Mouse (Mus musculus): Measurements from ENCODE around the gene Pdxdc1. TPM values are rescaled to one million over a fixed set of nuclear protein-coding genes. Genes with fewer than 3 reads are reported as not detected.

Gene Pdxdc1
- polyA plus RNA-seq (2014; fragmentation: Nextera tagmentation; extraction: Ambion mirVana): 74.3 and 79.0 TPM in 2 replicates

DNA sequence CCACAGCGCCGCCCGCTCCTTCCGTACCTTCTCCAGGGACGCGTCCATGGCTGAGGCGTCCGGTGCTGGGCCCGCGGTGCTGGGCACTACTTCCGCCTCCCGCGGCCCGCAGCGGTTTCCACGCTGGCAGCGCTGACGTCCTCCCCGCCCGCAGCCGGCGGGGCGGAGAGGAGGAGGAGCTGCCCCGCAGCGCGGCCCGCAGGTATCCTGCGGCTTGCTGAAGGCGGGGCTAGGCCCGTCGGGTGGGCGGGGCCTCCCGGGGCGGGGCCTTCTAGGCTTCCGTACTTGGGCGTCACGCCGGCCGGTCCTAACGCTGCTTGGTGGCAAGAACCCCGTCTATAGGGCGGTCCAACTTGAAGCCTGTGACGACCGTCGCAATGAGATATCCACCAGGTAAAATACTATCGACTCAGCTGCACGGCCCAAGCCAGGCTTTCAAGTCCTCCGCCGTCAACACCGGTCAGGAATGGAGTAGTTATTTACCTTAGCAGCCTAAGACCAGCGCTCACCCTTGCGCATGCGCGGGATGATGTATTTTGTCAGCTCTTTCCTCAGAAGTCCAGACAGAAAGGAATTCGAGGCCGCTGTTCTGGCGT, at the start of gene Pdxdc1, which contains the start of gene Mpv17l:
Gene Pdxdc1 (minus strand): TSS at position 244 of the 596 bp plus-strand sequence.
Gene Mpv17l (plus strand): TSS at position 274 of the 596 bp plus-strand sequence.
- H3K4me3 ChIP-seq (replicated peaks; ENCODE audit: low read length): peak within 1 kb of the TSS; percentile 84
- peak; percentile 97 for ATAC-seq (ENCODE audit: low FRiP score)
- WGBS: under 1% methylated on average over 52 of the region's 57 CpGs
- peak; percentile 94 for DNase-seq (ENCODE audit: low spot score)
- H3K4me1 ChIP-seq (replicated peaks; ENCODE audit: control insufficient read depth, insufficient read depth, low read length): peaks cover 8% of the 10 kb centered on the region; the same call in 1 of the 2 replicates
- no peaks in the 10 kb centered on the region for H3K9me3 ChIP-seq (ENCODE audit: control insufficient read depth, low read length)
- no peaks in the 10 kb centered on the region for H3K27me3 ChIP-seq (ENCODE audit: control insufficient read depth, insufficient read depth, low read length)
- H3K27ac ChIP-seq: peak within 1 kb of the TSS; percentile 85
- peak within 1 kb of the TSS; percentile 93 for H3K9ac ChIP-seq
- peak within 1 kb of the TSS; percentile 81 for H3K4me2 ChIP-seq (replicated peaks)
- H3K36me3 ChIP-seq (replicated peaks; ENCODE audit: control insufficient read depth, insufficient read depth): no peaks in the 10 kb centered on the region

GRCm38 (mm10) chr16:13951245-13951644, 48.3 kb upstream of the Pdxdc1 start:
- Histone ChIP-seq H3K4me1 (replicated peaks; ENCODE audit: control insufficient read depth, insufficient read depth, low read length) (no peaks in the 10 kb centered on the region), H3K27ac (no peak overlapping the region), H3K4me2 (replicated peaks) (no peak overlapping the region), H3K9ac (no peak overlapping the region), H3K9me3 (ENCODE audit: control insufficient read depth, low read length) (no peaks in the 10 kb centered on the region), H3K27me3 (ENCODE audit: control insufficient read depth, insufficient read depth, low read length) (no peaks in the 10 kb centered on the region), H3K4me3 (replicated peaks; ENCODE audit: low read length) (no peak overlapping the region), H3K36me3 (replicated peaks; ENCODE audit: control insufficient read depth, insufficient read depth) (no peaks in the 10 kb centered on the region)
- DNase-seq (ENCODE audit: low spot score) (no peak), ATAC-seq (ENCODE audit: low FRiP score) (no peak)
- 76% methylated on average over 3 of the region's 3 CpGs for WGBS

- H3K4me1 ChIP-seq (replicated peaks; ENCODE audit: control insufficient read depth, insufficient read depth, low read length): peaks cover 4% of the 10 kb centered on the region; the same call in 1 of the 2 replicates
- DNase-seq (ENCODE audit: low spot score) (no peak), ATAC-seq (ENCODE audit: low FRiP score) (no peak)
- H3K27ac ChIP-seq: no peak overlapping the region
- no peaks in the 10 kb centered on the region for H3K36me3 ChIP-seq (replicated peaks; ENCODE audit: control insufficient read depth, insufficient read depth)
- no peak overlapping the region for H3K4me2 ChIP-seq (replicated peaks)
- H3K4me3 ChIP-seq (replicated peaks; ENCODE audit: low read length): no peak overlapping the region
- H3K27me3 ChIP-seq (ENCODE audit: control insufficient read depth, insufficient read depth, low read length): peaks cover 8% of the 10 kb centered on the region; the same call in 1 of the 2 replicates
- H3K9ac ChIP-seq: no peak overlapping the region
- H3K9me3 ChIP-seq (ENCODE audit: control insufficient read depth, low read length): no peaks in the 10 kb centered on the region
- WGBS: 94% methylated on average over 1 of the region's 1 CpGs
These were observed 43.4 kb upstream of the Pdxdc1 start for GRCm38 (mm10) chr16:13946306-13946705.

DNA sequence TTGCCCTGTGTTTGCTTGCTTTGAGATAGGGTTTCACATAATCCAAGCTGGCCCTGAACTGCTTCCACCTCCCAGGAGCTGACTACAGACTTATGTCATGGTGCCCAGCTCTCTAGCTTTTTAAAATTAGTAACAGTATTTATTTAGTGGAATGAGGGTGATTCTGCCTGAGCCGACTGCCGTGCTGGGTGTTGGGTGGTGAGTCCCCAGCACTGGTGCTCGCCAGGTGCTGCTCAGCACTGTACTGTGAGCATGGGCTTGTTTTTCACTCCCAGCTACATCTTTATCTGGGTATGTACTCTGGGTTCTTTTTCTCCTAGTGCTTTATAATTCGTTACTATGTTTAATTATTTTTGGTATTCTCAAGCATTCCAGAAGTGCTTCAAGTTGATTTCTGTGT, 42.2 kb upstream of the Pdxdc1 start:
- Histone ChIP-seq H3K4me1 (replicated peaks; ENCODE audit: control insufficient read depth, insufficient read depth, low read length) (peaks cover 7% of the 10 kb centered on the region; the same call in 1 of the 2 replicates), H3K9ac (no peak overlapping the region), H3K27ac (no peak overlapping the region), H3K36me3 (replicated peaks; ENCODE audit: control insufficient read depth, insufficient read depth) (no peaks in the 10 kb centered on the region), H3K9me3 (ENCODE audit: control insufficient read depth, low read length) (no peaks in the 10 kb centered on the region), H3K4me3 (replicated peaks; ENCODE audit: low read length) (no peak overlapping the region), H3K4me2 (replicated peaks) (no peak overlapping the region), H3K27me3 (ENCODE audit: control insufficient read depth, insufficient read depth, low read length) (peaks cover 8% of the 10 kb centered on the region; the same call in 1 of the 2 replicates)
- DNase-seq (ENCODE audit: low spot score): no peak
- 78% methylated on average over 4 of the region's 4 CpGs for WGBS
- no peak for ATAC-seq (ENCODE audit: low FRiP score)

DNA sequence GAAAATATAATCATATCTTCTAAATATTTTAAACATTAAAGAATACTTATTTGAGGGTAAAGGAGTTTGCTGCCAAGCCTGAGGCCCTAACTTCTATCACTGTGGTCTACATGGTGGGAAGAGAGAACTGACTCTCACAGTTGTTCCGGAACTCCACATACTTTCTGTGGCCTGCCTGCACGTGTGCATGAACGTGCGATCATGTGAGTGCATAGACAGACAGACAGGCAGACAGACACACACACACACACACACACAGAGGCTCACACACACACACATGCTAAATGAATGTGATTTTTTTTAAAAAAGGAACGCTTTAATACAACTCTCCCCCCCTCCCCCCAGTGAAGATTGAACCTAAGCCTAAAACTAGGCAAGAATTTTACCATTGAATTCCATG, 41.8 kb upstream of the Pdxdc1 start:
- no peak for DNase-seq (ENCODE audit: low spot score)
- no peak for ATAC-seq (ENCODE audit: low FRiP score)
- peaks cover 8% of the 10 kb centered on the region; the same call in 1 of the 2 replicates for H3K27me3 ChIP-seq (ENCODE audit: control insufficient read depth, insufficient read depth, low read length)
- H3K27ac ChIP-seq: no peak overlapping the region
- peaks cover 7% of the 10 kb centered on the region; the same call in 1 of the 2 replicates for H3K4me1 ChIP-seq (replicated peaks; ENCODE audit: control insufficient read depth, insufficient read depth, low read length)
- H3K9ac ChIP-seq: no peak overlapping the region
- H3K4me2 ChIP-seq (replicated peaks): no peak overlapping the region
- H3K9me3 ChIP-seq (ENCODE audit: control insufficient read depth, low read length): no peaks in the 10 kb centered on the region
- WGBS: 93% methylated on average over 5 of the region's 5 CpGs
- H3K36me3 ChIP-seq (replicated peaks; ENCODE audit: control insufficient read depth, insufficient read depth): no peaks in the 10 kb centered on the region
- H3K4me3 ChIP-seq (replicated peaks; ENCODE audit: low read length): no peak overlapping the region

DNA sequence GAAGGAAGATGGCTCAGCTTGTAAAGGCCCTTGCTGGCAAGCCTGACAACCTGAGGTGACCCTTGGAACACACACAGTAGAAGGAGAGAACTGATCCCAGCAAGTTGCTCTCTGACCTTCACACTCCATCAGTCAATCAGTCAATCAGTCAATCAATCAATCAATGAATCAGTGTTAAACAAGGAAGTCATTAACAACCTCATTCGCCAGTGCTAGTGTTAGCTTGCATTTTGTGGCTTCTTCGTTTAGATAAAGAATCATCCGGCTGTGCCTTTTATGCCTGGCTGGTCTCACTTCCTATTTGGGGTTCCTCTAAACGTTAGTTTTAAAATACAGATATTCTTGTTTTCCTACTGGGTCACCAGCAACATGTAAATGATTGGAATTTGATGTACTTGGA, 41.2 kb upstream of the Pdxdc1 start:
- H3K36me3 ChIP-seq (replicated peaks; ENCODE audit: control insufficient read depth, insufficient read depth): no peaks in the 10 kb centered on the region
- peaks cover 7% of the 10 kb centered on the region; the same call in 1 of the 2 replicates for H3K4me1 ChIP-seq (replicated peaks; ENCODE audit: control insufficient read depth, insufficient read depth, low read length)
- DNase-seq (ENCODE audit: low spot score) (no peak), ATAC-seq (ENCODE audit: low FRiP score) (no peak)
- H3K4me3 ChIP-seq (replicated peaks; ENCODE audit: low read length): no peak overlapping the region
- H3K27ac ChIP-seq: no peak overlapping the region
- H3K27me3 ChIP-seq (ENCODE audit: control insufficient read depth, insufficient read depth, low read length): peaks cover 8% of the 10 kb centered on the region; the same call in 1 of the 2 replicates
- no peaks in the 10 kb centered on the region for H3K9me3 ChIP-seq (ENCODE audit: control insufficient read depth, low read length)
- H3K4me2 ChIP-seq (replicated peaks): no peak overlapping the region
- no peak overlapping the region for H3K9ac ChIP-seq
- WGBS: 68% methylated on average over 4 of the region's 4 CpGs

DNA sequence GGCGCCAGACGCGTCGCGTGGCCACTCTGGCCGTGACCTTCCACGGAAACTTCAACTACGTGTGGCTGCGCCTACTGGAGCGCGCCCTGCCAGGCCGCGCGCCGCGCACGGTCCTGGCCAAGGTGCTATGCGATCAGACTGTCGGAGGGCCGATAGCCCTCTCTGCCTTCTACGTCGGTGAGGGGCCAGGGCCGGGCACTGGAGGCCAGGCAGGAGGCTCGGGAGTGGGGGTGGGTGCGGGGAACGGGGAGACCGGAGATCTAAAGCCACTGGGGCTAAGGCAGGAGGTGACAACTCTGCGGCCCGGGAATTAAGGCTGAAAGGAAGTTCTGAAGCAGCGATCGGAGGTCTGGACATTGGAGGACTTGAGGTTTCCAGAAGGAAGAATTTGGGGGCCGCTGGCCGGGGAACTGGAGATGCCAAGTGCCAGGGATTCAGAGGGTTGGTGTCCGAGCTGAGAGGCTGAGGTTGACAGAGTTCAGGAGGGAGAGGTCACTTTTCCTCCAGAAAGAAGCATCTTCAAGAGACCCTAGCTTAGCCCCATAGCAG, 38.0 kb upstream of the Pdxdc1 start:
- ATAC-seq (ENCODE audit: low FRiP score): peak; percentile 87
- Histone ChIP-seq H3K36me3 (replicated peaks; ENCODE audit: control insufficient read depth, insufficient read depth) (no peaks in the 10 kb centered on the region), H3K27ac (peak overlapping the region; percentile 41; the same call in 1 of the 2 replicates), H3K4me2 (replicated peaks) (peak overlapping the region; percentile 92), H3K9ac (peak overlapping the region; percentile 72), H3K4me1 (replicated peaks; ENCODE audit: control insufficient read depth, insufficient read depth, low read length) (peaks cover 7% of the 10 kb centered on the region; the same call in 1 of the 2 replicates), H3K4me3 (replicated peaks; ENCODE audit: low read length) (peak overlapping the region; percentile 81), H3K27me3 (ENCODE audit: control insufficient read depth, insufficient read depth, low read length) (peaks cover 8% of the 10 kb centered on the region; the same call in 1 of the 2 replicates), H3K9me3 (ENCODE audit: control insufficient read depth, low read length) (no peaks in the 10 kb centered on the region)
- 2% methylated on average over 34 of the region's 34 CpGs for WGBS
- DNase-seq (ENCODE audit: low spot score): no peak

- Histone ChIP-seq H3K9ac (peak overlapping the region; percentile 72), H3K9me3 (ENCODE audit: control insufficient read depth, low read length) (no peaks in the 10 kb centered on the region), H3K27me3 (ENCODE audit: control insufficient read depth, insufficient read depth, low read length) (peaks cover 8% of the 10 kb centered on the region; the same call in 1 of the 2 replicates), H3K36me3 (replicated peaks; ENCODE audit: control insufficient read depth, insufficient read depth) (no peaks in the 10 kb centered on the region), H3K4me3 (replicated peaks; ENCODE audit: low read length) (peak overlapping the region; percentile 81), H3K4me2 (replicated peaks) (peak overlapping the region; percentile 92), H3K27ac (peak overlapping the region; percentile 41; the same call in 1 of the 2 replicates), H3K4me1 (replicated peaks; ENCODE audit: control insufficient read depth, insufficient read depth, low read length) (peaks cover 7% of the 10 kb centered on the region; the same call in 1 of the 2 replicates)
- 3% methylated on average over 28 of the region's 28 CpGs for WGBS
- DNase-seq (ENCODE audit: low spot score) (peak; percentile 76), ATAC-seq (ENCODE audit: low FRiP score) (peak; percentile 99)
These were observed 37.4 kb upstream of the Pdxdc1 start for GRCm38 (mm10) chr16:13940139-13940846.
